Mouse (Mus musculus): ENCODE results near the gene Chfr. TPM values are rescaled to one million over a fixed set of nuclear protein-coding genes. Genes with fewer than 3 reads are reported as not detected.
A peak's percentile ranks its signal among the peaks of the same experiment; 100 is the strongest.

The Chfr gene
- polyA plus RNA-seq, 1 experiment from 2014 or later, result 23.6 TPM

DNA sequence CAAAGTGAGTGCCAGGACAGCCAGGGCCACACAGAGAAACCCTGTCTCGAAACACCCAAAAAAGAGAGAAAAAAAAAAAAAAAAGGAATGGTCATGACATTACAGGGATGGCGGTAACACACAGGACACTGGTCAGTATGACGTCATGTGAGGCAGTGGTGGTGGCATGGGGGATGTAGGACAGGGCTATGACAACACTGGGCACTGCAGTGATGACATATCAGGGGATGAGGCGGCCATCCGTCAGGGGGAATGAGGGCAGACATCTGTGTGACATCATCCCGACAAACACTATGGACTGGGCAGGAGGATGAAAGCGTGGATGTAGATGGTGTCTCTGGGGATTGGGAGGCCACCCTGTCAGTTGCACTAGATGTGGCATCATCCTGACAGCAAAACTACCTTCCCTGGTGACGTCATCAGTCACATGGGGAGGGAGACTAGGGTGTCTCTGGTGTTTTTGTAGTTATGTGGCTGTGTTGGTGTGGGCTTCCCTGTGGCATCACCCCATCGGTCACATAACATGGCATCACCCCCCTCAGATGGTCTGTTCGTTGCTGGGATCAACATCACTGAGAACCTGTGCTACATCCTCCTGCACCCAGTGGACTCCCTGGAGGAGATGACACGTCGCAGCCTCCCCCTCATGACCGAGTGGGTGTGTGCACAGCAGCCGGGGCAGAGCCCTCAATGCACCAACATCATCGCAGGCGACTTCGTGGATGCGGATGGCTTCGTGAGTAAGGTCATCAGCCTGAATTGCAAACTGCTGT, 32.6 kb upstream of the Chfr start:
- Histone ChIP-seq H3K4me3 (ENCODE audit: low read depth, low read length) (no peak overlapping the region), H3K9me3 (ENCODE audit: control insufficient read depth) (no peaks in the 10 kb centered on the region), H3K36me3 (ENCODE audit: control insufficient read depth, insufficient read depth) (peaks cover 41% of the 10 kb centered on the region), H3K27me3 (replicated peaks; ENCODE audit: control insufficient read depth, insufficient read depth, low read length) (no peaks in the 10 kb centered on the region), H3K27ac (ENCODE audit: low read depth, low read length) (no peak overlapping the region), H3K4me2 (replicated peaks; ENCODE audit: low read depth) (no peak overlapping the region), H3K9ac (ENCODE audit: low read depth, low read length) (no peak overlapping the region), H3K4me1 (replicated peaks; ENCODE audit: control insufficient read depth, insufficient read depth, low read length) (peaks cover 4% of the 10 kb centered on the region)
- TF ChIP-seq CTCF (IDR thresholded peaks at IDR 0.05; ENCODE audit: low read depth), result no peak
- ATAC-seq, result no peak
- 92% methylated on average over 19 of the region's 19 CpGs for WGBS

DNA sequence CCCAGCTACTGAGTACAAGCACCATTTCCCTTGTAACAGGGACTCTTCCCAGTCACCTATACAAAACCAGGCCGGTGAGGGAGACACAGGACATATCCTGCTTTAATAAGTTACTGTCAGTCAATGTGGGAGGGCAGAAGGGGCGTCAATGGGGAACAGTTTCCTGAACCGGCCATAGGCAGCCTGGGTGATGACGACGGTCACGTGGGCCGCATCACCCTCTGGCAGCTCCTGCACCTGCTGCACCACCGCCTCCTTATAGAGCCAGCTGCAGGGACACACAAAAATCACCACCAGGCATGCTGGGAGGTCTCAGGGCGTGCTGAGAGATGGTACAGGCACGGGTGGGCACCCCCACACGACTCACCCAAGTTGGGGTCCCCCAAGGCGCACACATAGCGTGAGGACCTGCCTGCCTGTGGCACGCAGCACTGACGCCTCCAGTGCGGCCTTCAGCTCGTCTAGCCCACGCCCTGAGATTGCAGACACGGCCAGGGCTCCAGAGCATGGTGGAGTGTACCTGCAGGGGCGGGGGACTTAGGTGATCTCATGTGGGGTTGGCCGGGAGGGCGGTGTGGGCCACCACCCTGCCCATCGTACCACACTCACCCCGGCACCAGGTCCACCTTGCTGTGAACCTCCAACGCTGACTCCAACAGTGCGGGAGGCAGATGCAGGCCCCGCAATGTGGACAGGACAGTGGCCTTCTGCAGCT, 31.6 kb upstream of the Chfr start:
- H3K9me3 ChIP-seq (ENCODE audit: control insufficient read depth), result no peaks in the 10 kb centered on the region
- H3K9ac ChIP-seq (ENCODE audit: low read depth, low read length), result no peak overlapping the region
- H3K4me1 ChIP-seq (replicated peaks; ENCODE audit: control insufficient read depth, insufficient read depth, low read length), result peaks cover 4% of the 10 kb centered on the region
- TF ChIP-seq CTCF (IDR thresholded peaks at IDR 0.05; ENCODE audit: low read depth), result no peak
- H3K4me2 ChIP-seq (replicated peaks; ENCODE audit: low read depth), result no peak overlapping the region
- no peaks in the 10 kb centered on the region for H3K27me3 ChIP-seq (replicated peaks; ENCODE audit: control insufficient read depth, insufficient read depth, low read length)
- no peak overlapping the region for H3K4me3 ChIP-seq (ENCODE audit: low read depth, low read length)
- H3K27ac ChIP-seq (ENCODE audit: low read depth, low read length), result no peak overlapping the region
- no peak for ATAC-seq
- WGBS, result 93% methylated on average over 27 of the region's 27 CpGs
- peaks cover 41% of the 10 kb centered on the region for H3K36me3 ChIP-seq (ENCODE audit: control insufficient read depth, insufficient read depth)

DNA sequence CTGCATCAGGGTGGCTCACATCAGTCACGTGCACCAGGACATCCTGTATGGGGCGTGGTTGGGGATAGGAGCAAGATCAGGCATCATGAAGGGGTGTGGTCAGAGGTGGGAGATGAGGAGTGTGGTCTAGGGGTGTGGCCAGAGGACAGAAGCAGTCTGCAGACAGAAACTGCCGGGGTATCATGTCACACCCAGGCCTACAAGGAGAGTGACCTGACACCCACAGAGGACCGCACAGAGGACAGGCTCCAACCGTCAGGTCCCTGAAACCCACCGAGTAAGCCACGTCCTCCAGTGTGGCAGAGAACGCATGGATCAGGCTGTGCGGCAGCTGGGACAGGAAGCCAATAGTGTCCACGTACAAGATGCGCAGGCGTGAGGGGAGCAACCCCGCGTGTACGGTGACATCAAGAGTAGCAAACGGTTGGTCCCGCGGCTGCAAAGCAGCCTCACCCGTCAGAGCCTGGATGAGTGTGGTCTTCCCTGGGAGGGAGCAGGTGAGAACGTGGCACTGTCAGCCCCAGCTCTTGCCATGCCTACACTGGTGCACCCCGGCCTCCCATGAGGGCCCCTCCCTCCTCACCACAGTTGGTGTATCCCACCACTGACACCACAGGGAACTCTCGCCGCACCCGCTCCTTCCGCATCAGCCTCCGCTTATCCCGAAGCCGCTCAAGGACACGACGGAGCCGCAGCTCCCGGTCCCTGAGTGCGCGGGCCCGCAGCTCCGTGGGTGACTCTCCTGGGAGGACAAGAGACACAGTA, 30.8 kb upstream of the Chfr start:
- ATAC-seq, result no peak

DNA sequence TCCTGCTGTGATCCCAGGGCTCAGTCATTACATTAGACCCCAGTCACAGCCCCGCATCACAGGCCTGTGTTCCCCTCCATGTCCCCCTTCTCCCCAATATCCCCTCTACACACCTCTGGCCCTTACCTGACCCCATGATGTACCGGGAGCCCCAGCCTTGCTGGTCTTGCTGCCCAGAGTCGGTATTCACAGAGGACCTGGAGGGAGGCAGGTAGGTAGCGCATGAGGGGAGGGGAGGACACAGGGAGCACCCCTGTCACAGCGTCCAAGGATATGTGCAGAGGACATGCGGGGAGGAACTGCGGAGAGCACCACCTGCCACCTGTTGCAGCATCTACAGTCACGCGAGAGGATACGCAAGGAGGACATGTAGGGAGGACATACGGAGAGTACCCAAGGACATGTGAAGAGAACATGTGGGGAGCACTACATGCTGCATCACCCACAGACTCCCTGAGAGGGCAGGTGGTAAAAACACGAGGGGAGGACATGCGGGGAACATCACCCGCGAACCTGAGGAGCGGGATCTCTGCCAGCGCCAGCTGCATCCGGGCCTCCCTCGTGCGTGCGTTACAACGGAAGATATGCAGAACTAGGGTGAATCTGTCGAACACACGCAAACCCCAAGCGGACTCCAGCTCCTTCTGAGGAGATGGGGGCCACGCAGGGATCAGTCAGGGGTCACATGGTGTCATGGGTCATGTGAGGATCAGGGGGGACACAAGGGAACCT, 29.3 kb upstream of the Chfr start:
- no peaks in the 10 kb centered on the region; the same call in none of the 2 replicates for H3K4me1 ChIP-seq (replicated peaks; ENCODE audit: control insufficient read depth, insufficient read depth, low read length)
- WGBS, result 93% methylated on average over 26 of the region's 26 CpGs
- peaks cover 41% of the 10 kb centered on the region for H3K36me3 ChIP-seq (ENCODE audit: control insufficient read depth, insufficient read depth)
- peak overlapping the region; percentile 76 for H3K4me2 ChIP-seq (replicated peaks; ENCODE audit: low read depth)
- H3K27me3 ChIP-seq (replicated peaks; ENCODE audit: control insufficient read depth, insufficient read depth, low read length), result no peaks in the 10 kb centered on the region
- no peaks in the 10 kb centered on the region for H3K9me3 ChIP-seq (ENCODE audit: control insufficient read depth)
- peak overlapping the region; percentile 97; the same call in 1 of the 2 replicates for H3K27ac ChIP-seq (ENCODE audit: low read depth, low read length)
- TF ChIP-seq CTCF (IDR thresholded peaks at IDR 0.05; ENCODE audit: low read depth), result no peak
- peak overlapping the region; percentile 67 for H3K4me3 ChIP-seq (ENCODE audit: low read depth, low read length)
- ATAC-seq, result no peak
- H3K9ac ChIP-seq (ENCODE audit: low read depth, low read length), result peak overlapping the region; percentile 65; the same call in 1 of the 2 replicates

More for the DNA sequence above, 30.8 kb upstream of the Chfr start:
- peaks cover 41% of the 10 kb centered on the region for H3K36me3 ChIP-seq (ENCODE audit: control insufficient read depth, insufficient read depth)
- no peak overlapping the region for H3K4me3 ChIP-seq (ENCODE audit: low read depth, low read length)
- H3K27ac ChIP-seq (ENCODE audit: low read depth, low read length), result peak overlapping the region; percentile 15; the same call in 1 of the 2 replicates
- peaks cover 4% of the 10 kb centered on the region for H3K4me1 ChIP-seq (replicated peaks; ENCODE audit: control insufficient read depth, insufficient read depth, low read length)
- H3K9me3 ChIP-seq (ENCODE audit: control insufficient read depth), result no peaks in the 10 kb centered on the region
- WGBS, result 96% methylated on average over 36 of the region's 36 CpGs
- no peak for TF ChIP-seq CTCF (IDR thresholded peaks at IDR 0.05; ENCODE audit: low read depth)
- no peak overlapping the region for H3K4me2 ChIP-seq (replicated peaks; ENCODE audit: low read depth)
- no peaks in the 10 kb centered on the region for H3K27me3 ChIP-seq (replicated peaks; ENCODE audit: control insufficient read depth, insufficient read depth, low read length)
- H3K9ac ChIP-seq (ENCODE audit: low read depth, low read length), result no peak overlapping the region

DNA sequence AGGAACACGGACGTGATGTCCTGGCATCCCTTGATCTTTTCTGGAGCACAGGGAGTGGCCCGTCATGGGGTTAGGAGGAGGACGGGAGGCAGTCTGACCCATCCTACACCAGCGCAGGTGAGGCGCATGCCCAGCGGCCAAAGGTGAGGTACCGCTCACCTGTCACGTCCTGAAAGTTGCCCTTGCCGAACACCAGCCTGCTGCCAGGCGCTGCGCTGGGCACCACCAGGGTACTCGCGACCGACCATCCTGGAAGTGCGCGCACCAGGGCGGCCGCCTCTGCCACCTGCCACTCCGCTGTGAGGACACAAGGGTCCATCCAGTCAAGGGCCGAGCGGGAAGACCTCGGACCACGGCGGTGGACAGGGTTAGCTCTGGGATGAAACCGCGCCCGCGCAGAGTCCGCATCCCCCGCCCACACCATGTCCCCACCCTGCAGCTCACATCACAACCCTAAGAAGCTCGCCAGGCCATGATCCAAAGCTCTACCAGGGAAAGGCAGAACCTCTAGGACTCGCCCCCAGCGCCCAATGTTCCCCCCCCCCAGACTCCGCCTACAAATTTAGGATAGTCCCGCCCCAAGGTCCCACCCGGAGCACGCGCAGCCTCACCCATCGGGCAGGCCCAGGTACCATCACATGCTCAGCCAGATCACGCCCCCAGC, 28.6 kb upstream of the Chfr start:
- no peaks in the 10 kb centered on the region for H3K27me3 ChIP-seq (replicated peaks; ENCODE audit: control insufficient read depth, insufficient read depth, low read length)
- peak overlapping the region; percentile 67 for H3K4me3 ChIP-seq (ENCODE audit: low read depth, low read length)
- ATAC-seq, result peak; percentile 19; the same call in 1 of the 2 replicates
- peak overlapping the region; percentile 65 for H3K9ac ChIP-seq (ENCODE audit: low read depth, low read length)
- H3K4me1 ChIP-seq (replicated peaks; ENCODE audit: control insufficient read depth, insufficient read depth, low read length), result no peaks in the 10 kb centered on the region; the same call in 1 of the 2 replicates
- H3K27ac ChIP-seq (ENCODE audit: low read depth, low read length), result peak overlapping the region; percentile 97
- 8% methylated on average over 39 of the region's 41 CpGs for WGBS
- no peak for TF ChIP-seq CTCF (IDR thresholded peaks at IDR 0.05; ENCODE audit: low read depth)
- H3K36me3 ChIP-seq (ENCODE audit: control insufficient read depth, insufficient read depth), result peaks cover 41% of the 10 kb centered on the region
- H3K9me3 ChIP-seq (ENCODE audit: control insufficient read depth), result no peaks in the 10 kb centered on the region
- H3K4me2 ChIP-seq (replicated peaks; ENCODE audit: low read depth), result peak overlapping the region; percentile 76

Data from intestine, postnatal 0 days (tissue).